Mouse (Mus musculus) CD8-positive naive resting alpha-beta T cell, adult 2 months (primary cell): ENCODE data around the gene Zfyve21.

ENCODE experiments used
- DNase-seq, 2 experiments: peaks; one replicate each; pipeline ENCODE4 v3.0.0; 2022; ENCODE audit warnings: low read depth in 2 of 2, low spot score in 2 of 2

Gene Zfyve21

GRCm38 (mm10) chr12:111813766-111814617 is at the start of gene Zfyve21, which contains the start of gene Xrcc3:
Gene Zfyve21, plus strand, starts transcription at chr12:111814170.
Gene Xrcc3, minus strand, starts transcription at chr12:111813873.
- peak; percentile 96 to 98 for DNase-seq

- no peak for DNase-seq
Observed at GRCm38 (mm10) chr12:111766313-111767236, 47.4 kb upstream of the Zfyve21 start.

- no peak for DNase-seq
Observed at GRCm38 (mm10) chr12:111768322-111768928, 45.5 kb upstream of the Zfyve21 start.

- no peak for DNase-seq
Observed at GRCm38 (mm10) chr12:111769306-111769705, 44.7 kb upstream of the Zfyve21 start.

GRCm38 (mm10) chr12:111769816-111770577 is 44.0 kb upstream of the Zfyve21 start:
- no peak for DNase-seq

- DNase-seq, result no peak
Observed at GRCm38 (mm10) chr12:111770651-111771050, 43.3 kb upstream of the Zfyve21 start.

- no peak for DNase-seq
Observed at GRCm38 (mm10) chr12:111774156-111774555, 39.8 kb upstream of the Zfyve21 start.

GRCm38 (mm10) chr12:111774845-111775244 is 39.1 kb upstream of the Zfyve21 start:
- DNase-seq, result no peak

- DNase-seq, result no peak
Observed at GRCm38 (mm10) chr12:111777919-111778318, 36.1 kb upstream of the Zfyve21 start.

GRCm38 (mm10) chr12:111779544-111779943 is 34.4 kb upstream of the Zfyve21 start:
- no peak for DNase-seq

GRCm38 (mm10) chr12:111785174-111785573 is 28.8 kb upstream of the Zfyve21 start:
- DNase-seq, result no peak

- no peak for DNase-seq
Observed at GRCm38 (mm10) chr12:111787015-111787414, 27.0 kb upstream of the Zfyve21 start.

- DNase-seq, result no peak
Observed at GRCm38 (mm10) chr12:111790090-111790489, 23.9 kb upstream of the Zfyve21 start.

GRCm38 (mm10) chr12:111790631-111791030 is 23.3 kb upstream of the Zfyve21 start:
- DNase-seq, result no peak

GRCm38 (mm10) chr12:111791474-111792104 is 22.4 kb upstream of the Zfyve21 start:
- no peak for DNase-seq

- no peak for DNase-seq
Observed at GRCm38 (mm10) chr12:111794102-111794501, 19.9 kb upstream of the Zfyve21 start.

GRCm38 (mm10) chr12:111794526-111795179 is 19.3 kb upstream of the Zfyve21 start:
- no peak for DNase-seq

GRCm38 (mm10) chr12:111795180-111795895 is 18.6 kb upstream of the Zfyve21 start:
- no peak for DNase-seq

GRCm38 (mm10) chr12:111797251-111797650 is 16.7 kb upstream of the Zfyve21 start:
- no peak for DNase-seq
